Mouse (Mus musculus) liver, embryonic 14.5 days (tissue): ENCODE results near the gene Olfr1082. TPM values are rescaled to one million over a fixed set of nuclear protein-coding genes. Genes with fewer than 3 reads are reported as not detected.
"Not testable (repeated sequence)": the region's sequence is repeated elsewhere in the genome, so short reads cannot be mapped to it uniquely, and the experiment has no call there.

Experiments used
- ATAC-seq: fragments of 200-750 bp; cut with Nextera tagmentation; 2 replicates; pipeline ENCODE4 v1.8.0; 2017; ENCODE audit warnings: moderate number of reproducible peaks, mild to moderate bottlenecking, moderate library complexity; ENCODE audit not compliant: insufficient read depth
- DNase-seq, 3 experiments: peaks; one replicate each; pipeline ENCODE4 v3.0.0-alpha.2; 2012 to 2013; ENCODE audit warnings: low read depth in 3 of 3, low spot score in 3 of 3
- H3K27ac ChIP-seq: fragments of 300-500 bp; sonication (generic); 2 replicates; pipeline ENCODE4 v1.5.1; 2014; ENCODE audit warnings: moderate library complexity, mild to moderate bottlenecking, control low read depth, inconsistent platforms
- H3K27me3 ChIP-seq: fragments of 300-500 bp; sonication (generic); 2 replicates; pipeline ENCODE4 v1.6.1; 2014; ENCODE audit warnings: mild to moderate bottlenecking, low read length, moderate library complexity; ENCODE audit not compliant: control insufficient read depth, insufficient read depth
- H3K36me3 ChIP-seq: fragments of 300-500 bp; sonication (generic); replicated peaks from 2 replicates; pipeline ENCODE4 v1.6.1; 2014; ENCODE audit warnings: low read depth; ENCODE audit not compliant: control insufficient read depth, insufficient read depth
- H3K4me1 ChIP-seq, 2 experiments: fragments of 200-500 bp in 1 of 2; fragments of 300-500 bp in 1 of 2; sonication (generic) in 1 of 2; replicated peaks; 2 replicates each; pipeline ENCODE4 v1.6.1; 2012 to 2014; ENCODE audit warnings: antibody characterized with exemption in 1 of 2, inconsistent platforms in 1 of 2, low read length in 1 of 2; ENCODE audit not compliant: control insufficient read depth in 2 of 2, insufficient read depth in 2 of 2
- H3K4me2 ChIP-seq: fragments of 300-500 bp; sonication (generic); 2 replicates; pipeline ENCODE4 v1.6.1; 2014; ENCODE audit warnings: low read depth, mild to moderate bottlenecking, control low read depth, moderate library complexity
- H3K4me3 ChIP-seq, 2 experiments: fragments of 200-500 bp in 1 of 2; fragments of 300-500 bp in 1 of 2; sonication (generic) in 1 of 2; 2 replicates each; pipeline ENCODE4 v1.5.1; 2012 to 2014; ENCODE audit warnings: low read depth in 2 of 2, low read length in 2 of 2, mild to moderate bottlenecking in 2 of 2, control low read depth in 1 of 2, inconsistent platforms in 1 of 2, moderate library complexity in 1 of 2; ENCODE audit not compliant: insufficient read depth in 1 of 2
- H3K9ac ChIP-seq: fragments of 300-500 bp; sonication (generic); replicated peaks from 2 replicates; pipeline ENCODE4 v1.6.1; 2014; ENCODE audit warnings: mild to moderate bottlenecking, control low read depth, moderate library complexity
- H3K9me3 ChIP-seq: fragments of 300-500 bp; sonication (generic); 2 replicates; pipeline ENCODE4 v1.6.1; 2016; ENCODE audit warnings: low read length, mixed read lengths; ENCODE audit not compliant: control insufficient read depth
- WGBS: fragments of 180-500 bp; shearing (Covaris S2); extraction: QIAGEN DNeasy Blood & Tissue Kit; methylation state at CpG from one replicate; pipeline ENCODE4 v1.1.7; 2014; ENCODE audit not compliant: insufficient replicate concordance; 5-methylcytosine and 5-hydroxymethylcytosine counted together
- polyA plus RNA-seq, 2 experiments: library from polyadenylated mRNA; depleted of rRNA in 1 of 2; stranded (reverse) in 1 of 2; unstranded in 1 of 2; fragments of >200 nt; fragmentation: Nextera tagmentation in 1 of 2; extraction: Ambion mirVana in 1 of 2; gene quantifications; 2 replicates each; pipeline versions ENCODE4 v1.2.1 to v1.2.3; 2012 to 2014

Gene Olfr1082
- polyA plus RNA-seq (2012; rRNA removed) = not detected in 2 replicates
- not detected in 2 replicates for polyA plus RNA-seq (2014; fragmentation: Nextera tagmentation; extraction: Ambion mirVana)

- not testable (repeated sequence) for ATAC-seq, H3K9ac ChIP-seq, H3K36me3 ChIP-seq, H3K9me3 ChIP-seq, H3K4me1 ChIP-seq, H3K27ac ChIP-seq, H3K4me2 ChIP-seq, H3K27me3 ChIP-seq, H3K4me3 ChIP-seq, DNase-seq
- WGBS = 17% methylated on average over 1 of the region's 1 CpGs
These were observed at the start of gene Olfr1082 for GRCm38 (mm10) chr2:86598866-86599265. TSS of gene Olfr1082 (minus strand) at chr2:86598966.

- H3K36me3 ChIP-seq, H3K4me2 ChIP-seq, H3K4me3 ChIP-seq, DNase-seq, H3K9ac ChIP-seq, H3K27me3 ChIP-seq, H3K4me1 ChIP-seq, H3K9me3 ChIP-seq, ATAC-seq, H3K27ac ChIP-seq: not testable (repeated sequence)
- 55% methylated on average over 1 of the region's 1 CpGs for WGBS
These were observed 40.9 kb upstream of the Olfr1082 start, which contains the start of gene Olfr1084 for GRCm38 (mm10) chr2:86639625-86640024. TSS of gene Olfr1084 (minus strand) at chr2:86639725.

DNA sequence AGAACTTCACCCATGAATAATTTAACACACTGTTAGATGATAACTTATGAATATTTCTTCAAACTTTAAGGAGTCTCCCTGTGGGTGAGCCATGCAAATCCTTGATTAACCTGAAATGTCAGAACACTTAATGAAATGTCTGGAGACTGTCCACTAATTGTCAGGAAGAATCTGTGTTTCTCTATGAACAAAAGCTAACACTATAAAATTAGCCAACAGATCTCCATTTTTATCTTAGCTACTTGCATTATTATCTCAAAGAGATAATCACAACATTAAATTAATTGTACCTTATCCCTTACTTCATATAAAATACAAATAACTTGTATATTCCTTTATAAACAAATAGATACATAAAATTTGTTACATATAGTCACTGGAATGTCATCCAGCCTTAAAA is 40.6 kb downstream of the Olfr1082 start, which contains the start of gene Olfr1080:
Gene Olfr1080, minus strand, starts transcription at position 101 of the 400 bp plus-strand sequence.
- ATAC-seq, H3K4me3 ChIP-seq, H3K27ac ChIP-seq, H3K4me2 ChIP-seq, H3K9me3 ChIP-seq, H3K36me3 ChIP-seq, H3K27me3 ChIP-seq, H3K4me1 ChIP-seq, DNase-seq, H3K9ac ChIP-seq: not testable (repeated sequence)

Other genes with a start within 250 kb of the Olfr1082 start
- gene Olfr1055, start 248.7 kb downstream of the Olfr1082 start, polyA plus RNA-seq (2012; rRNA removed) = not detected in 2 replicates
- gene Olfr1055, start 248.7 kb downstream of the Olfr1082 start, polyA plus RNA-seq (2014; fragmentation: Nextera tagmentation; extraction: Ambion mirVana) = not detected in 2 replicates
- gene Olfr1056, start 236.5 kb downstream of the Olfr1082 start, polyA plus RNA-seq (2012; rRNA removed) = not detected in 2 replicates
- not detected in 2 replicates for gene Olfr1056, start 236.5 kb downstream of the Olfr1082 start, polyA plus RNA-seq (2014; fragmentation: Nextera tagmentation; extraction: Ambion mirVana)
- gene Olfr1057, start 220.6 kb downstream of the Olfr1082 start, polyA plus RNA-seq (2012; rRNA removed) = not detected in 2 replicates
- gene Olfr1057, start 220.6 kb downstream of the Olfr1082 start, polyA plus RNA-seq (2014; fragmentation: Nextera tagmentation; extraction: Ambion mirVana) = not detected in 2 replicates
- gene Olfr1058, start 210.4 kb downstream of the Olfr1082 start, polyA plus RNA-seq (2012; rRNA removed) = not detected in 2 replicates
- not detected in 2 replicates for gene Olfr1058, start 210.4 kb downstream of the Olfr1082 start, polyA plus RNA-seq (2014; fragmentation: Nextera tagmentation; extraction: Ambion mirVana)
- not detected in 2 replicates for gene Olfr1061, start 184.9 kb downstream of the Olfr1082 start, polyA plus RNA-seq (2012; rRNA removed)
- gene Olfr1061, start 184.9 kb downstream of the Olfr1082 start, polyA plus RNA-seq (2014; fragmentation: Nextera tagmentation; extraction: Ambion mirVana) = not detected in 2 replicates
- gene Olfr1062, start 172.2 kb downstream of the Olfr1082 start, polyA plus RNA-seq (2012; rRNA removed) = not detected in 2 replicates
- not detected in 2 replicates for gene Olfr1062, start 172.2 kb downstream of the Olfr1082 start, polyA plus RNA-seq (2014; fragmentation: Nextera tagmentation; extraction: Ambion mirVana)
- not detected in 2 replicates for gene Olfr1065, start 148.4 kb downstream of the Olfr1082 start, polyA plus RNA-seq (2012; rRNA removed)
- not detected in 2 replicates for gene Olfr1065, start 148.4 kb downstream of the Olfr1082 start, polyA plus RNA-seq (2014; fragmentation: Nextera tagmentation; extraction: Ambion mirVana)
- not detected in 2 replicates for gene Olfr1066, start 142.7 kb downstream of the Olfr1082 start, polyA plus RNA-seq (2012; rRNA removed)
- not detected in 2 replicates for gene Olfr1066, start 142.7 kb downstream of the Olfr1082 start, polyA plus RNA-seq (2014; fragmentation: Nextera tagmentation; extraction: Ambion mirVana)
- gene Olfr228, start 111.6 kb downstream of the Olfr1082 start, polyA plus RNA-seq (2012; rRNA removed) = not detected in 2 replicates
- not detected in 2 replicates for gene Olfr228, start 111.6 kb downstream of the Olfr1082 start, polyA plus RNA-seq (2014; fragmentation: Nextera tagmentation; extraction: Ambion mirVana)
- gene Olfr1076, start 90.5 kb downstream of the Olfr1082 start, polyA plus RNA-seq (2012; rRNA removed) = not detected in 2 replicates
- not detected in 2 replicates for gene Olfr1076, start 90.5 kb downstream of the Olfr1082 start, polyA plus RNA-seq (2014; fragmentation: Nextera tagmentation; extraction: Ambion mirVana)
- not detected in 2 replicates for gene Olfr1079, start 56.5 kb downstream of the Olfr1082 start, polyA plus RNA-seq (2012; rRNA removed)
- not detected in 2 replicates for gene Olfr1079, start 56.5 kb downstream of the Olfr1082 start, polyA plus RNA-seq (2014; fragmentation: Nextera tagmentation; extraction: Ambion mirVana)
- gene Olfr1080, start 40.7 kb downstream of the Olfr1082 start, polyA plus RNA-seq (2012; rRNA removed) = not detected in 2 replicates
- not detected in 2 replicates for gene Olfr1080, start 40.7 kb downstream of the Olfr1082 start, polyA plus RNA-seq (2014; fragmentation: Nextera tagmentation; extraction: Ambion mirVana)
- gene Olfr1084, start 40.8 kb upstream of the Olfr1082 start, polyA plus RNA-seq (2012; rRNA removed) = not detected in 2 replicates
- not detected in 2 replicates for gene Olfr1084, start 40.8 kb upstream of the Olfr1082 start, polyA plus RNA-seq (2014; fragmentation: Nextera tagmentation; extraction: Ambion mirVana)
- not detected in 2 replicates for gene Olfr1085, start 63.1 kb upstream of the Olfr1082 start, polyA plus RNA-seq (2012; rRNA removed)
- not detected in 2 replicates for gene Olfr1085, start 63.1 kb upstream of the Olfr1082 start, polyA plus RNA-seq (2014; fragmentation: Nextera tagmentation; extraction: Ambion mirVana)
- gene Olfr1086, start 81.1 kb upstream of the Olfr1082 start, polyA plus RNA-seq (2012; rRNA removed) = not detected in 2 replicates
- gene Olfr1086, start 81.1 kb upstream of the Olfr1082 start, polyA plus RNA-seq (2014; fragmentation: Nextera tagmentation; extraction: Ambion mirVana) = not detected in 2 replicates
- not detected in 2 replicates for gene Olfr1087, start 99.4 kb upstream of the Olfr1082 start, polyA plus RNA-seq (2012; rRNA removed)
- gene Olfr1087, start 99.4 kb upstream of the Olfr1082 start, polyA plus RNA-seq (2014; fragmentation: Nextera tagmentation; extraction: Ambion mirVana) = not detected in 2 replicates
- not detected in 2 replicates for gene Olfr1089, start 134.7 kb upstream of the Olfr1082 start, polyA plus RNA-seq (2012; rRNA removed)
- not detected in 2 replicates for gene Olfr1089, start 134.7 kb upstream of the Olfr1082 start, polyA plus RNA-seq (2014; fragmentation: Nextera tagmentation; extraction: Ambion mirVana)
- gene Olfr1090, start 160.0 kb upstream of the Olfr1082 start, polyA plus RNA-seq (2012; rRNA removed) = not detected in 2 replicates
- gene Olfr1090, start 160.0 kb upstream of the Olfr1082 start, polyA plus RNA-seq (2014; fragmentation: Nextera tagmentation; extraction: Ambion mirVana) = not detected in 2 replicates
- not detected in 2 replicates for gene Olfr1093, start 183.5 kb upstream of the Olfr1082 start, polyA plus RNA-seq (2012; rRNA removed)
- gene Olfr1093, start 183.5 kb upstream of the Olfr1082 start, polyA plus RNA-seq (2014; fragmentation: Nextera tagmentation; extraction: Ambion mirVana) = not detected in 2 replicates
- gene Olfr141, start 211.1 kb upstream of the Olfr1082 start, polyA plus RNA-seq (2012; rRNA removed) = not detected in 2 replicates
- gene Olfr141, start 211.1 kb upstream of the Olfr1082 start, polyA plus RNA-seq (2014; fragmentation: Nextera tagmentation; extraction: Ambion mirVana) = not detected in 2 replicates
- gene Olfr1094, start 225.7 kb upstream of the Olfr1082 start, polyA plus RNA-seq (2012; rRNA removed) = not detected in 2 replicates
- gene Olfr1094, start 225.7 kb upstream of the Olfr1082 start, polyA plus RNA-seq (2014; fragmentation: Nextera tagmentation; extraction: Ambion mirVana) = not detected in 2 replicates